Mouse (Mus musculus): ENCODE measurements around the gene Gcdh.

- TF ChIP-seq CTCF (IDR thresholded peaks at IDR 0.05; ENCODE audit: low read depth) (no peak), EP300 (optimal IDR thresholded peaks at IDR 0.05) (no peak)
Observed at GRCm38 (mm10) chr8:84878915-84879314, 14.8 kb downstream of the Gcdh start.
